Mouse (Mus musculus) right cerebral cortex, adult 18-20 months (tissue): ENCODE data around the gene Mfsd2b.
A peak's percentile ranks its signal among the peaks of the same experiment; 100 is the strongest.
"Not testable (repeated sequence)": the region's sequence is repeated elsewhere in the genome, so short reads cannot be mapped to it uniquely, and the experiment has no call there.

Experiments used
- DNase-seq: peaks from one replicate; pipeline ENCODE4 v3.0.0; 2022; ENCODE audit warnings: mixed read lengths

Gene Mfsd2b

GRCm38 (mm10) chr12:4874161-4874927, at the start of gene Mfsd2b:
Gene Mfsd2b, minus strand, starts transcription at chr12:4874359.
- DNase-seq: peak; percentile 49

- peak; percentile 57 for DNase-seq
Observed at GRCm38 (mm10) chr12:4917805-4918591, 43.8 kb upstream of the Mfsd2b start.

GRCm38 (mm10) chr12:4916994-4917804, 43.0 kb upstream of the Mfsd2b start, which contains the start of gene Atad2b:
Gene Atad2b, plus strand, starts transcription at chr12:4917353.
- DNase-seq: peak; percentile 98

GRCm38 (mm10) chr12:4914944-4915343, 40.8 kb upstream of the Mfsd2b start:
- no peak for DNase-seq

GRCm38 (mm10) chr12:4914441-4914840, 40.3 kb upstream of the Mfsd2b start:
- DNase-seq: no peak

GRCm38 (mm10) chr12:4911716-4912115, 37.6 kb upstream of the Mfsd2b start:
- no peak for DNase-seq

- not testable (repeated sequence) for DNase-seq
Observed at GRCm38 (mm10) chr12:4910496-4910895, 36.3 kb upstream of the Mfsd2b start.

- no peak for DNase-seq
Observed at GRCm38 (mm10) chr12:4908391-4908790, 34.2 kb upstream of the Mfsd2b start.

- peak; percentile 96 for DNase-seq
Observed at GRCm38 (mm10) chr12:4906951-4907906, 33.1 kb upstream of the Mfsd2b start, which contains the start of gene Ubxn2a. Gene Ubxn2a, minus strand, starts transcription at chr12:4907705.

GRCm38 (mm10) chr12:4906476-4906875, 32.3 kb upstream of the Mfsd2b start:
- no peak for DNase-seq

GRCm38 (mm10) chr12:4905946-4906345, 31.8 kb upstream of the Mfsd2b start:
- no peak for DNase-seq

- DNase-seq: no peak
Observed at GRCm38 (mm10) chr12:4898024-4898423, 23.9 kb upstream of the Mfsd2b start.

GRCm38 (mm10) chr12:4889891-4890290, 15.7 kb upstream of the Mfsd2b start:
- no peak for DNase-seq

- no peak for DNase-seq
Observed at GRCm38 (mm10) chr12:4889251-4889650, 15.1 kb upstream of the Mfsd2b start.

- no peak for DNase-seq
Observed at GRCm38 (mm10) chr12:4888739-4889138, 14.6 kb upstream of the Mfsd2b start.

- not testable (repeated sequence) for DNase-seq
Observed at GRCm38 (mm10) chr12:4886581-4886980, 12.4 kb upstream of the Mfsd2b start.

- DNase-seq: no peak
Observed at GRCm38 (mm10) chr12:4885062-4885461, 10.9 kb upstream of the Mfsd2b start.

- DNase-seq: no peak
Observed at GRCm38 (mm10) chr12:4882086-4882485, 7.9 kb upstream of the Mfsd2b start.

GRCm38 (mm10) chr12:4879048-4879447, 4.9 kb upstream of the Mfsd2b start:
- DNase-seq: no peak

GRCm38 (mm10) chr12:4878296-4878783, 4.2 kb upstream of the Mfsd2b start:
- DNase-seq: no peak

- no peak for DNase-seq
Observed at GRCm38 (mm10) chr12:4875623-4876022, 1.5 kb upstream of the Mfsd2b start.

- DNase-seq: no peak
Observed at GRCm38 (mm10) chr12:4873531-4873930, 628 bp downstream of the Mfsd2b start.
